Mouse (Mus musculus) activated CD4-positive, CD25-positive, alpha-beta regulatory T cell, adult 4 months (primary cell): ENCODE measurements around the gene Gm10378. TPM values are rescaled to one million over a fixed set of nuclear protein-coding genes. Genes with fewer than 3 reads are reported as not detected.
"Not testable (repeated sequence)": the region's sequence is repeated elsewhere in the genome, so short reads cannot be mapped to it uniquely, and the experiment has no call there.

Experiments used
- ATAC-seq: one replicate; pipeline ENCODE4 v1.8.0; 2017
- polyA plus RNA-seq, 2 experiments: library from polyadenylated mRNA; unstranded; fragments of 100-300 nt; shearing (Covaris generic); gene quantifications; one replicate each; pipeline ENCODE4 v1.2.1; 2017

Gene Gm10378
- polyA plus RNA-seq = not detected

- ATAC-seq = not testable (repeated sequence)
Measured at GRCm38 (mm10) chr14:42655638-42656037, at the start of gene Gm10378. Gm10378 (plus strand) TSS chr14:42655938.

- not testable (repeated sequence) for ATAC-seq
Measured at GRCm38 (mm10) chr14:42641817-42642216, 13.9 kb upstream of the Gm10378 start, which contains the start of gene Gm3633. Gm3633 (minus strand) TSS chr14:42641917.

Other genes with a start within 250 kb of the Gm10378 start
- under 1 TPM in 1 of 2 experiments, not detected in 1; 0.26 TPM for gene Gm8005, start 216.3 kb upstream of the Gm10378 start, polyA plus RNA-seq
- gene Gm8011, start 192.1 kb upstream of the Gm10378 start, polyA plus RNA-seq = not detected
- gene Gm8020, start 153.6 kb upstream of the Gm10378 start, polyA plus RNA-seq = not detected
- gene Gm8024, start 131.7 kb upstream of the Gm10378 start, polyA plus RNA-seq = not detected
- not detected for gene Gm17124, start 56.1 kb upstream of the Gm10378 start, polyA plus RNA-seq
- not detected for gene Gm3633, start 14.0 kb upstream of the Gm10378 start, polyA plus RNA-seq
- not detected for gene Gm3015, start 112.9 kb downstream of the Gm10378 start, polyA plus RNA-seq
- not detected for gene Gm10377, start 142.0 kb downstream of the Gm10378 start, polyA plus RNA-seq
- gene Gm21977, start 197.5 kb downstream of the Gm10378 start, polyA plus RNA-seq = not detected